8 mouse cellular contexts compared by ENCODE assay signal in the genomic region with DNA sequence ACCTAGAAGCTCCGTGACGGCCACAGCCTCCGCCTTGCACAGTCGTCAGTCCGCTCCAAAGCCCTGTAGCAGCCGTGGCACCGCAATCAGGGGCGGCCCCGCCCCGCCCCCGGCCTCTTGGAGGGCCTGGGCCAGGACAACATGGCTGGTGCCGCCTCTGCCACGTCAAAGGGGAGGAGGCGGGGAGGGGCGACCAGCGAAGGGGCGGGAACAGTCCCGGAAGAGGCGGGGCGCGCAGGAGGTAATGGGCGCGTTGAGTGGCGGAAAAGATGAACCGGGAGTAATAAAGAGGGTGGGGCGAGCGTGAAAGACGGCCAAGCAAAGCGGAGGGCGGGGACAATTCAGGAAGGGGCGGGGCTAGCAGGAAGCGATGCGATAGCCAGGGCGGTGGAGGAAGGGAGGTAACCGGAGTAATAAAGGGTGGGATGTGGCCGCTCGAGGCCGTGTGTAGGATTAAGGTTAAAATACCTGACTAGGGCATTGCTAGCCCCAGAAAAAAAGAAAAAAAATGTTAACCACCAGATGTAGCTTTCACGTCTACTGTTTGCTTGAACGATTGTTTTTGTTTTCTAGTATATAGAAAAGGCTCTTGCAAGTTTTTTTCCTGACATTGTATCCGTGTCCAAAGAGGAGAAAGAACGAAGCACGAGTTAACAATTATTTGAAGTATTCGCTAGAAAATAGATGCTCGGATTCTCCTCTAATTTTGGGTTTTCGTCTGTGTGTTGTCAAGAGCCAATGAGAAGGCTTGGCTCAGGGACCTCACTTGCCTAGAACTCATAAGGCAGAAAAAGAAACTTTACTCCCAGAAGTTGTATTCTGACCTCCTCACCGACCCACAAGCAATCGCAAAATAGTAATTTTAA. TPM values are rescaled to one million over a fixed set of nuclear protein-coding genes. Genes with fewer than 3 reads are reported as not detected.
DNase-seq lines count a peak whose midpoint lies in the region; ATAC-seq lines count a peak whose summit lies in the region.

A gene (minus strand): TSS at position 174 of the 866 bp plus-strand sequence.

- under 1% methylated on average over 48 of the region's 48 CpGs for WGBS in hindbrain, embryonic 15.5 days

- H3K4me2 ChIP-seq in hindbrain, embryonic 15.5 days, result peak within 1 kb of the TSS; percentile 82

- peak within 1 kb of the TSS; percentile 90 for H3K4me3 ChIP-seq in hindbrain, embryonic 15.5 days

- DNase-seq in R1 (ENCODE audit: low read depth, low spot score), result peak; percentile 98
- peak; percentile 97 to 99 for DNase-seq in cerebellum, postnatal 25 days
- DNase-seq in frontal cortex, postnatal 36 days (ENCODE audit: low spot score in 2 of 2), result peak; percentile 96 to 97
- DNase-seq in left cerebral cortex, adult 11 months (ENCODE audit: low spot score), result peak; percentile 98
- peak; percentile 99 for DNase-seq in lung, postnatal 4 days
- DNase-seq in retina, postnatal 7 days (ENCODE audit: low read depth, low spot score), result peak; percentile 95
- DNase-seq in urinary bladder, adult 2 months (ENCODE audit: low spot score), result peak; percentile 93

- H3K27ac ChIP-seq in hindbrain, embryonic 15.5 days (replicated peaks), result peak within 1 kb of the TSS; percentile 93

- H3K36me3 ChIP-seq in hindbrain, embryonic 15.5 days, result no peaks in the 10 kb centered on the region

- no peaks in the 10 kb centered on the region for H3K27me3 ChIP-seq in hindbrain, embryonic 15.5 days

- peaks cover 42% of the 10 kb centered on the region for H3K4me1 ChIP-seq in hindbrain, embryonic 15.5 days (replicated peaks)

- peak; percentile 98 for ATAC-seq in hindbrain, embryonic 15.5 days (ENCODE audit: low FRiP score, low read depth)

- peak within 1 kb of the TSS; percentile 76 for H3K9ac ChIP-seq in hindbrain, embryonic 15.5 days

- no peaks in the 10 kb centered on the region for H3K9me3 ChIP-seq in hindbrain, embryonic 15.5 days

RNA-seq across cellular contexts. Expression of the gene that starts here (rescaled TPM):
- 96.7 and 101 TPM in 2 replicates for polyA plus RNA-seq in hindbrain, embryonic 15.5 days (2015; fragmentation: Nextera tagmentation; extraction: Ambion mirVana)
- polyA plus RNA-seq in urinary bladder, adult 2 months (2012; rRNA removed), result 38.8 and 41.9 TPM in 2 replicates

Comparison
In these comparisons a context has a peak if more than half of its experiments do, and no peak if none do; other contexts are left out.
1. Peak in every context shown above with its lines: DNase-seq, ATAC-seq, H3K4me3 ChIP-seq and H3K27ac ChIP-seq.